Mouse (Mus musculus): Measurements from ENCODE around the gene Mvb12b.

GRCm38 (mm10) chr2:33750611-33751010, 137.1 kb downstream of the Mvb12b start:
- TF ChIP-seq CHD2 (IDR thresholded peaks at IDR 0.05; ENCODE audit: low read depth, low read length): no peak
- TF ChIP-seq HCFC1 (IDR thresholded peaks at IDR 0.05; ENCODE audit: borderline replicate concordance, insufficient read depth, low read length): no peak
- no peak for TF ChIP-seq ZNF384 (IDR thresholded peaks at IDR 0.05; ENCODE audit: low read depth, low read length)
- no peak for TF ChIP-seq MAFK (IDR thresholded peaks at IDR 0.05; ENCODE audit: insufficient read depth, low read depth, low read length)
- no peak for TF ChIP-seq ZC3H11A (IDR thresholded peaks at IDR 0.05; ENCODE audit: borderline replicate concordance, low read depth, low read length)
